Mouse (Mus musculus) MEL (cell line): Measurements from ENCODE around the gene Nagk. TPM values are rescaled to one million over a fixed set of nuclear protein-coding genes. Genes with fewer than 3 reads are reported as not detected.

ENCODE experiments used
- DNase-seq: peaks from one replicate; pipeline ENCODE4 v3.0.0; 2011; ENCODE audit warnings: low read depth, low spot score
- H3K27ac ChIP-seq: 2 replicates; pipeline ENCODE4 v1.5.1; 2012; ENCODE audit warnings: low read depth, mild to moderate bottlenecking, control low read depth, low read length, moderate library complexity; ENCODE audit not compliant: control insufficient read depth
- H3K27me3 ChIP-seq, 2 experiments: fragments of 150-350 bp in 1 of 2; sonication (generic) in 1 of 2; 2 replicates each; pipeline ENCODE4 v1.6.1; 2012; ENCODE audit warnings: low read length in 2 of 2, mild to moderate bottlenecking in 2 of 2, improper control_type of control experiment in 1 of 2, moderate library complexity in 1 of 2; ENCODE audit not compliant: insufficient read depth in 2 of 2, control insufficient read depth in 1 of 2
- H3K36me3 ChIP-seq, 2 experiments: 2 replicates each; pipeline ENCODE4 v1.6.1; 2012 to 2014; ENCODE audit warnings: low read length in 2 of 2, improper control_type of control experiment in 1 of 2, inconsistent platforms in 1 of 2, mild to moderate bottlenecking in 1 of 2; ENCODE audit not compliant: insufficient read depth in 2 of 2, control insufficient read depth in 1 of 2
- H3K4me1 ChIP-seq, 2 experiments: fragments of 150-350 bp in 1 of 2; sonication (generic) in 1 of 2; 2 replicates each; pipeline ENCODE4 v1.6.1; 2012; ENCODE audit warnings: low read length in 2 of 2, improper control_type of control experiment in 1 of 2, mild to moderate bottlenecking in 1 of 2; ENCODE audit not compliant: insufficient read depth in 2 of 2, control insufficient read depth in 1 of 2
- H3K4me3 ChIP-seq, 2 experiments: fragments of 150-350 bp in 1 of 2; sonication (generic) in 1 of 2; 2 replicates each; pipeline ENCODE4 v1.5.1; 2012; ENCODE audit warnings: low read depth in 2 of 2, low read length in 2 of 2, mild to moderate bottlenecking in 2 of 2, moderate library complexity in 2 of 2, control low read depth in 1 of 2, improper control_type of control experiment in 1 of 2; ENCODE audit not compliant: control insufficient read depth in 1 of 2, insufficient read depth in 1 of 2
- H3K79me2 ChIP-seq: 2 replicates; pipeline ENCODE4 v1.6.1; 2012; ENCODE audit warnings: mild to moderate bottlenecking, low read length, moderate library complexity; ENCODE audit not compliant: control insufficient read depth, poor library complexity, insufficient read depth
- H3K9ac ChIP-seq: 2 replicates; pipeline ENCODE4 v1.6.1; 2012; ENCODE audit warnings: low read depth, mild to moderate bottlenecking, control low read depth, low read length, moderate library complexity; ENCODE audit not compliant: control insufficient read depth, poor library complexity, severe bottlenecking
- H3K9me3 ChIP-seq: fragments of 150-350 bp; sonication (generic); replicated peaks from 2 replicates; pipeline ENCODE4 v1.6.1; 2012; ENCODE audit warnings: mild to moderate bottlenecking, low read length, improper control_type of control experiment, moderate library complexity; ENCODE audit not compliant: insufficient read depth
- BHLHE40 ChIP-seq: IDR thresholded peaks from 2 replicates; pipeline ENCODE4 v1.6.1; 2012; ENCODE audit warnings: low read depth, mild to moderate bottlenecking, inconsistent platforms, low read length, improper control_type of control experiment, borderline replicate concordance
- CHD1 ChIP-seq: IDR thresholded peaks from 2 replicates; pipeline ENCODE4 v1.6.1; 2012; ENCODE audit warnings: low read depth, mild to moderate bottlenecking, inconsistent platforms, low read length, improper control_type of control experiment
- CTCF ChIP-seq, 3 experiments: IDR thresholded peaks in 2 of 3; conservative IDR thresholded peaks in 1 of 3; 2 replicates each; pipeline ENCODE4 v1.5.1; 2011 to 2012; ENCODE audit warnings: low read length in 3 of 3, low read depth in 2 of 3, mild to moderate bottlenecking in 2 of 3, improper control_type of control experiment in 1 of 3, inconsistent platforms in 1 of 3, mixed read lengths in 1 of 3, moderate library complexity in 1 of 3; ENCODE audit not compliant: control insufficient read depth in 1 of 3, insufficient read depth in 1 of 3, poor library complexity in 1 of 3, severe bottlenecking in 1 of 3
- E2F4 ChIP-seq: IDR thresholded peaks from 2 replicates; pipeline ENCODE4 v1.6.1; 2011; ENCODE audit warnings: low read depth, low read length, improper control_type of control experiment, borderline replicate concordance
- ELF1 ChIP-seq: IDR thresholded peaks from 2 replicates; pipeline ENCODE4 v1.6.1; 2014; ENCODE audit warnings: low read depth, mild to moderate bottlenecking, inconsistent platforms, low read length, improper control_type of control experiment, moderate library complexity
- EP300 ChIP-seq, 2 experiments: IDR thresholded peaks; 2 replicates each; pipeline ENCODE4 v1.6.1; 2011; ENCODE audit warnings: improper control_type of control experiment in 2 of 2, low read length in 2 of 2, low read depth in 1 of 2, mild to moderate bottlenecking in 1 of 2
- ETS1 ChIP-seq: IDR thresholded peaks from 2 replicates; pipeline ENCODE4 v1.6.1; 2012; ENCODE audit warnings: low read depth, mild to moderate bottlenecking, inconsistent platforms, low read length, improper control_type of control experiment, moderate library complexity
- GABPA ChIP-seq: IDR thresholded peaks from 2 replicates; pipeline ENCODE4 v1.6.1; 2012; ENCODE audit warnings: low read depth, mild to moderate bottlenecking, inconsistent platforms, low read length, improper control_type of control experiment, moderate library complexity
- GATA1 ChIP-seq: IDR thresholded peaks from 2 replicates; pipeline ENCODE4 v1.6.1; 2011; ENCODE audit warnings: low read depth, low read length, improper control_type of control experiment
- HCFC1 ChIP-seq: IDR thresholded peaks from 2 replicates; pipeline ENCODE4 v1.6.1; 2012; ENCODE audit warnings: low read depth, mild to moderate bottlenecking, inconsistent platforms, low read length, improper control_type of control experiment, moderate library complexity
- JUND ChIP-seq: IDR thresholded peaks from 2 replicates; pipeline ENCODE4 v1.6.1; 2011; ENCODE audit warnings: low read depth, mild to moderate bottlenecking, improper control_type of control experiment, low read length
- KAT2A ChIP-seq: conservative IDR thresholded peaks from 2 replicates; pipeline ENCODE4 v1.6.1; 2012; ENCODE audit warnings: low read depth, low read length, improper control_type of control experiment, inconsistent platforms
- MAFK ChIP-seq: IDR thresholded peaks from 2 replicates; pipeline ENCODE4 v1.6.1; 2011; ENCODE audit warnings: low read depth, mild to moderate bottlenecking, low read length, improper control_type of control experiment, borderline replicate concordance
- MAX ChIP-seq: IDR thresholded peaks from 2 replicates; pipeline ENCODE4 v1.6.1; 2011; ENCODE audit warnings: low read length, improper control_type of control experiment
- MAZ ChIP-seq: IDR thresholded peaks from 2 replicates; pipeline ENCODE4 v1.6.1; 2012; ENCODE audit warnings: low read depth, mild to moderate bottlenecking, inconsistent platforms, low read length, improper control_type of control experiment
- MEF2A ChIP-seq: IDR thresholded peaks from 2 replicates; pipeline ENCODE4 v1.6.1; 2014; ENCODE audit warnings: low read depth, mild to moderate bottlenecking, inconsistent platforms, low read length, improper control_type of control experiment; ENCODE audit not compliant: poor library complexity, insufficient replicate concordance, severe bottlenecking; ENCODE audit errors: extremely low read depth
- MXI1 ChIP-seq: IDR thresholded peaks from 2 replicates; pipeline ENCODE4 v1.6.1; 2011; ENCODE audit warnings: mild to moderate bottlenecking, low read depth, low read length, improper control_type of control experiment
- MYB ChIP-seq: IDR thresholded peaks from 2 replicates; pipeline ENCODE4 v1.6.1; 2011; ENCODE audit warnings: mild to moderate bottlenecking, low read depth, low read length, improper control_type of control experiment
- MYC ChIP-seq: IDR thresholded peaks from 2 replicates; pipeline ENCODE4 v1.6.1; 2011; ENCODE audit warnings: low read depth, mild to moderate bottlenecking, low read length, improper control_type of control experiment, moderate library complexity
- NELFE ChIP-seq: IDR thresholded peaks from 2 replicates; pipeline ENCODE4 v1.6.1; 2011; ENCODE audit warnings: low read depth, low read length, improper control_type of control experiment
- NRF1 ChIP-seq: IDR thresholded peaks from 2 replicates; pipeline ENCODE4 v1.6.1; 2014; ENCODE audit warnings: low read depth, mild to moderate bottlenecking, inconsistent platforms, low read length, improper control_type of control experiment, moderate library complexity; ENCODE audit not compliant: poor library complexity, insufficient read depth, severe bottlenecking
- POLR2A ChIP-seq, 2 experiments: IDR thresholded peaks; 2 replicates each; pipeline ENCODE4 v1.6.1; 2011 to 2012; ENCODE audit warnings: low read length in 2 of 2, mild to moderate bottlenecking in 2 of 2, control low read depth in 1 of 2, improper control_type of control experiment in 1 of 2, low read depth in 1 of 2, moderate library complexity in 1 of 2; ENCODE audit not compliant: control insufficient read depth in 1 of 2, insufficient read depth in 1 of 2, poor library complexity in 1 of 2
- POLR2AphosphoS2 ChIP-seq: IDR thresholded peaks from 2 replicates; pipeline ENCODE4 v1.6.1; 2011; ENCODE audit warnings: low read length, improper control_type of control experiment
- POLR2AphosphoS5 ChIP-seq: IDR thresholded peaks from 2 replicates; pipeline ENCODE4 v1.6.1; 2012; ENCODE audit warnings: low read depth, borderline replicate concordance, mild to moderate bottlenecking, inconsistent platforms, low read length, moderate library complexity, mixed read lengths
- RAD21 ChIP-seq: IDR thresholded peaks from 2 replicates; pipeline ENCODE4 v1.6.1; 2011; ENCODE audit warnings: mild to moderate bottlenecking, low read depth, low read length, improper control_type of control experiment
- SIN3A ChIP-seq: IDR thresholded peaks from 2 replicates; pipeline ENCODE4 v1.6.1; 2012; ENCODE audit warnings: low read length, improper control_type of control experiment, inconsistent platforms
- SMC3 ChIP-seq: IDR thresholded peaks from 2 replicates; pipeline ENCODE4 v1.6.1; 2011; ENCODE audit warnings: low read depth, low read length, improper control_type of control experiment
- TAL1 ChIP-seq: IDR thresholded peaks from 2 replicates; pipeline ENCODE4 v1.6.1; 2012; ENCODE audit warnings: mild to moderate bottlenecking, inconsistent platforms, low read length, moderate library complexity, mixed read lengths
- TBP ChIP-seq: IDR thresholded peaks from 2 replicates; pipeline ENCODE4 v1.8.0; 2011; ENCODE audit warnings: low read depth, low read length, improper control_type of control experiment
- TCF12 ChIP-seq: IDR thresholded peaks from 2 replicates; pipeline ENCODE4 v1.6.1; 2014; ENCODE audit warnings: low read depth, mild to moderate bottlenecking, inconsistent platforms, low read length, improper control_type of control experiment, moderate library complexity
- UBTF ChIP-seq: IDR thresholded peaks from 2 replicates; pipeline ENCODE4 v1.6.1; 2012; ENCODE audit warnings: low read depth, mild to moderate bottlenecking, inconsistent platforms, low read length, improper control_type of control experiment, moderate library complexity, borderline replicate concordance; ENCODE audit not compliant: insufficient read depth
- USF1 ChIP-seq: IDR thresholded peaks from 2 replicates; pipeline ENCODE4 v1.6.1; 2014; ENCODE audit warnings: low read depth, mild to moderate bottlenecking, inconsistent platforms, low read length, improper control_type of control experiment, moderate library complexity
- USF2 ChIP-seq, 2 experiments: IDR thresholded peaks; 2 replicates each; pipeline ENCODE4 v1.6.1; 2011 to 2012; ENCODE audit warnings: improper control_type of control experiment in 2 of 2, low read length in 2 of 2, borderline replicate concordance in 1 of 2, inconsistent platforms in 1 of 2, low read depth in 1 of 2, mild to moderate bottlenecking in 1 of 2; ENCODE audit not compliant: insufficient read depth in 1 of 2
- ZC3H11A ChIP-seq: IDR thresholded peaks from 2 replicates; pipeline ENCODE4 v1.6.1; 2012; ENCODE audit warnings: low read depth, mild to moderate bottlenecking, inconsistent platforms, low read length, improper control_type of control experiment
- ZKSCAN1 ChIP-seq: IDR thresholded peaks from 2 replicates; pipeline ENCODE4 v1.6.1; 2012; ENCODE audit warnings: low read depth, mild to moderate bottlenecking, inconsistent platforms, low read length, improper control_type of control experiment, moderate library complexity
- ZMIZ1 ChIP-seq: IDR thresholded peaks from 2 replicates; pipeline ENCODE4 v1.6.1; 2012; ENCODE audit warnings: low read depth, mild to moderate bottlenecking, inconsistent platforms, low read length, improper control_type of control experiment, moderate library complexity
- ZNF384 ChIP-seq: IDR thresholded peaks from 2 replicates; pipeline ENCODE4 v1.6.1; 2012; ENCODE audit warnings: low read depth, mild to moderate bottlenecking, inconsistent platforms, low read length, improper control_type of control experiment
- polyA plus RNA-seq, 2 experiments: library from polyadenylated mRNA; stranded (reverse) in 1 of 2; unstranded in 1 of 2; fragments of >175 nt in 1 of 2; fragments of >200 nt in 1 of 2; gene quantifications; 2 replicates each; pipeline versions ENCODE4 v1.2.1 to v1.2.4; 2012; ENCODE audit warnings: low replicate concordance in 2 of 2, low read depth in 1 of 2; ENCODE audit not compliant: insufficient read length in 2 of 2, insufficient read depth in 1 of 2, missing spikeins in 1 of 2
- total RNA-seq: library from RNA; depleted of rRNA; stranded (reverse); fragments of 300-350 nt; gene quantifications from 2 replicates; pipeline ENCODE4 v1.2.3, GENCODE M21; 2012

Gene Nagk
- total and polyA plus RNA-seq, 3 experiments: 3.6 to 6.3 TPM; not detected in 1

GRCm38 (mm10) chr6:83779026-83779425, 15.8 kb upstream of the Nagk start:
- H3K36me3 ChIP-seq: peaks cover 0 to 2% of the 10 kb centered on the region in 2 experiments; a peak in 2 of 4 replicates
- peak; percentile 78 for DNase-seq
- TF ChIP-seq MAFK (no peak), ZKSCAN1 (no peak), ZMIZ1 (no peak), SMC3 (peak; percentile 61), NELFE (no peak), ZC3H11A (peak; percentile 38), TCF12 (no peak), MAX (peak; percentile 49; the same call in 1 of the 2 replicates), POLR2AphosphoS2 (no peak), TBP (no peak), ELF1 (no peak), UBTF (no peak), POLR2A (IDR thresholded peaks at IDR 0.05; ENCODE audit: control insufficient read depth in 1 of 2, insufficient read depth in 1 of 2, low read depth in 1 of 2, low read length in 2 of 2, poor library complexity in 1 of 2) (no peak), MAZ (no peak; the same call in 1 of the 2 replicates), TAL1 (no peak), MEF2A (no peak), MXI1 (peak; percentile 39; the same call in 1 of the 2 replicates), RAD21 (peak; percentile 62), CHD1 (no peak), MYC (peak; percentile 48; the same call in 1 of the 2 replicates), ETS1 (no peak), CTCF (IDR thresholded peaks at IDR 0.05 in 2 of 3, conservative IDR thresholded peaks at IDR 0.05 in 1 of 3; ENCODE audit: control insufficient read depth in 1 of 3, insufficient read depth in 1 of 3, low read depth in 2 of 3, low read length in 3 of 3, poor library complexity in 1 of 3, severe bottlenecking in 1 of 3) (peak; percentile 83 to 88 (median 84)), JUND (peak; percentile 81; the same call in 1 of the 2 replicates), ZNF384 (no peak), HCFC1 (no peak), KAT2A (no peak), POLR2AphosphoS5 (no peak), SIN3A (peak; percentile 46; the same call in 1 of the 2 replicates), BHLHE40 (no peak), USF1 (no peak), E2F4 (no peak), USF2 (IDR thresholded peaks at IDR 0.05; ENCODE audit: borderline replicate concordance in 1 of 2, insufficient read depth in 1 of 2, low read depth in 1 of 2, low read length in 2 of 2) (no peak), NRF1 (no peak), GATA1 (peak; percentile 5; the same call in 1 of the 2 replicates), GABPA (no peak), MYB (no peak), EP300 (IDR thresholded peaks at IDR 0.05; ENCODE audit: low read depth in 1 of 2, low read length in 2 of 2) (no peak)

More at GRCm38 (mm10) chr6:83779026-83779425, 15.8 kb upstream of the Nagk start:
- no peak overlapping the region for H3K27ac ChIP-seq
- H3K4me3 ChIP-seq: peak overlapping the region in 1 of 2 experiments; percentile 34; a peak in 1 of 4 replicates
- H3K9me3 ChIP-seq: no peaks in the 10 kb centered on the region
- peaks cover 2 to 6% of the 10 kb centered on the region in 2 experiments; a peak in 2 of 4 replicates for H3K4me1 ChIP-seq
- no peaks in the 10 kb centered on the region for H3K27me3 ChIP-seq
- H3K9ac ChIP-seq: no peak overlapping the region
- peaks cover 15% of the 10 kb centered on the region for H3K79me2 ChIP-seq
